In genomic region chr9:41207130-41208104, GRCm38 (mm10) we compare ENCODE assay signal across 7 mouse cellular contexts. TPM values are rescaled to one million over a fixed set of nuclear protein-coding genes. Genes with fewer than 3 reads are reported as not detected.
A peak's percentile ranks its signal among the peaks of the same experiment; 100 is the strongest.
DNase-seq lines count a peak whose midpoint lies in the region; ATAC-seq lines count a peak whose summit lies in the region.

No protein-coding gene starts in this region.

- peak overlapping the region; percentile 37 for H3K4me3 ChIP-seq in intestine, embryonic 16.5 days (ENCODE audit: low read length)
- H3K4me3 ChIP-seq in midbrain, embryonic 11.5 days (ENCODE audit: low read depth, low read length), result peak overlapping the region; percentile 26; the same call in 1 of the 2 replicates

- H3K27me3 ChIP-seq in intestine, embryonic 16.5 days (replicated peaks; ENCODE audit: control insufficient read depth, insufficient read depth, low read length), result no peaks in the 10 kb centered on the region
- H3K27me3 ChIP-seq in midbrain, embryonic 11.5 days (ENCODE audit: control insufficient read depth, insufficient read depth, low read length), result no peaks in the 10 kb centered on the region

- DNase-seq in adrenal gland, adult 8-10 months, result peak; percentile 87
- peak; percentile 88 for DNase-seq in embryo, embryonic 9.5 days (ENCODE audit: extremely low spot score)
- DNase-seq in gastrocnemius, postnatal 4 days (ENCODE audit: low spot score in 2 of 2), result peak; percentile 81 to 94
- peak; percentile 89 to 92 for DNase-seq in left cerebral cortex, postnatal 36 days (ENCODE audit: low spot score in 2 of 2)
- peak; percentile 99 for DNase-seq in midbrain, embryonic 11.5 days (ENCODE audit: low spot score, missing footprints)
- DNase-seq in skeletal muscle tissue, adult 2 months (ENCODE audit: low read depth, low spot score), result peak; percentile 98

- H3K36me3 ChIP-seq in intestine, embryonic 16.5 days (ENCODE audit: control insufficient read depth, insufficient read depth, low read length), result no peaks in the 10 kb centered on the region
- H3K36me3 ChIP-seq in midbrain, embryonic 11.5 days (ENCODE audit: control insufficient read depth, insufficient read depth, low read length), result no peaks in the 10 kb centered on the region

- intact Hi-C loops in left cerebral cortex, postnatal 36 days (cut with DNase I), result no loop called here

- no peaks in the 10 kb centered on the region for H3K9me3 ChIP-seq in intestine, embryonic 16.5 days (ENCODE audit: control insufficient read depth, low read length)
- H3K9me3 ChIP-seq in midbrain, embryonic 11.5 days (ENCODE audit: control insufficient read depth, low read length), result no peaks in the 10 kb centered on the region

- H3K9ac ChIP-seq in intestine, embryonic 16.5 days (ENCODE audit: low read depth, low read length), result peak overlapping the region; percentile 61; the same call in 1 of the 2 replicates
- H3K9ac ChIP-seq in midbrain, embryonic 11.5 days (ENCODE audit: low read length), result peak overlapping the region; percentile 17; the same call in 1 of the 2 replicates

- H3K27ac ChIP-seq in intestine, embryonic 16.5 days (ENCODE audit: low read length), result peak overlapping the region; percentile 84
- peak overlapping the region; percentile 74 for H3K27ac ChIP-seq in midbrain, embryonic 11.5 days (ENCODE audit: low read depth, low read length)

- ATAC-seq in intestine, embryonic 16.5 days, result peak; percentile 96
- peak; percentile 94 for ATAC-seq in midbrain, embryonic 11.5 days (ENCODE audit: low FRiP score)

- 8% methylated on average over 28 of the region's 28 CpGs for WGBS in intestine, embryonic 16.5 days
- WGBS in midbrain, embryonic 11.5 days, result 8% methylated on average over 28 of the region's 28 CpGs

- H3K4me1 ChIP-seq in intestine, embryonic 16.5 days (ENCODE audit: control insufficient read depth, insufficient read depth, low read length), result peaks cover 12% of the 10 kb centered on the region
- peaks cover 9% of the 10 kb centered on the region for H3K4me1 ChIP-seq in midbrain, embryonic 11.5 days (ENCODE audit: control insufficient read depth, insufficient read depth, low read length)

- H3K4me2 ChIP-seq in intestine, embryonic 16.5 days (ENCODE audit: low read depth, low read length), result peak overlapping the region; percentile 49
- peak overlapping the region; percentile 47 for H3K4me2 ChIP-seq in midbrain, embryonic 11.5 days

RNA-seq across cellular contexts. Expression of gene Ubash3b, which starts 45.9 kb away (rescaled TPM):
- total RNA-seq in adrenal gland, adult 8-10 months (2022), result 1 to 10 TPM; 2.0 to 2.3 (median 2.1) TPM
- 1 to 10 TPM; 5.3 to 5.6 TPM for total RNA-seq in gastrocnemius, postnatal 4 days (2021)
- 3.4 TPM in 2 replicates for polyA plus RNA-seq in intestine, embryonic 16.5 days (2015; fragmentation: Nextera tagmentation; extraction: Ambion mirVana)
- total RNA-seq in left cerebral cortex, postnatal 36 days (2021), result 10 to 100 TPM; 22.5 to 22.6 TPM
- polyA plus RNA-seq in midbrain, embryonic 11.5 days (2014; fragmentation: Nextera tagmentation; extraction: Ambion mirVana), result 9.4 and 9.5 TPM in 2 replicates

Comparison
In these comparisons a context has a peak if more than half of its experiments do, and no peak if none do; other contexts are left out.
1. Peak in every context shown above with its lines: DNase-seq, ATAC-seq, H3K4me3 ChIP-seq and H3K27ac ChIP-seq.